Mouse (Mus musculus): Measurements from ENCODE around the gene Fam171a1. TPM values are rescaled to one million over a fixed set of nuclear protein-coding genes. Genes with fewer than 3 reads are reported as not detected.

Gene Fam171a1
- polyA plus RNA-seq, 1 experiment, result 13.5 TPM

GRCm38 (mm10) chr2:3101292-3101957 lies 12.6 kb upstream of the Fam171a1 start:
- H3K79me2 ChIP-seq (ENCODE audit: control insufficient read depth, insufficient read depth), result no peaks in the 10 kb centered on the region
- no peaks in the 10 kb centered on the region for H3K27me3 ChIP-seq (ENCODE audit: control insufficient read depth, insufficient read depth, insufficient read length)
- H3K36me3 ChIP-seq (ENCODE audit: control insufficient read depth, insufficient read depth), result no peaks in the 10 kb centered on the region
- no peak overlapping the region for H3ac ChIP-seq (ENCODE audit: control insufficient read depth, insufficient read length)
- H3K4me2 ChIP-seq (ENCODE audit: low read depth), result no peak overlapping the region
- TF ChIP-seq MYOD1 (IDR thresholded peaks at IDR 0.05; ENCODE audit: control insufficient read depth in 1 of 3, insufficient read length in 2 of 3, low read depth in 2 of 3) (no peak), MYOG (IDR thresholded peaks at IDR 0.05; ENCODE audit: control insufficient read depth in 1 of 3, insufficient read depth in 1 of 3, insufficient read length in 2 of 3, low read depth in 2 of 3) (no peak), POLR2AphosphoS2 (IDR thresholded peaks at IDR 0.05; ENCODE audit: insufficient read length, low read depth) (no peak), TCF3 (IDR thresholded peaks at IDR 0.05; ENCODE audit: insufficient read length, low read depth) (no peak), CEBPB (IDR thresholded peaks at IDR 0.05; ENCODE audit: insufficient read depth, poor library complexity, severe bottlenecking) (no peak), REST (IDR thresholded peaks at IDR 0.05; ENCODE audit: insufficient read depth, insufficient read length) (no peak), TCF12 (IDR thresholded peaks at IDR 0.05; ENCODE audit: insufficient read depth, poor library complexity, severe bottlenecking) (no peak), E2F4 (IDR thresholded peaks at IDR 0.05; ENCODE audit: insufficient read depth) (no peak), MAX (IDR thresholded peaks at IDR 0.05; ENCODE audit: low read depth) (no peak), USF1 (IDR thresholded peaks at IDR 0.05; ENCODE audit: low read depth) (no peak), POLR2A (IDR thresholded peaks at IDR 0.05; ENCODE audit: insufficient read length, low read depth) (no peak), SRF (IDR thresholded peaks at IDR 0.05; ENCODE audit: control insufficient read depth, insufficient read length, low read depth) (no peak)
- no peak overlapping the region for H3K4me3 ChIP-seq

GRCm38 (mm10) chr2:3102360-3102759 lies 11.7 kb upstream of the Fam171a1 start:
- Histone ChIP-seq H3K79me2 (ENCODE audit: control insufficient read depth, insufficient read depth) (no peaks in the 10 kb centered on the region), H3ac (ENCODE audit: control insufficient read depth, insufficient read length) (no peak overlapping the region), H3K36me3 (ENCODE audit: control insufficient read depth, insufficient read depth) (no peaks in the 10 kb centered on the region), H3K4me3 (no peak overlapping the region), H3K4me2 (ENCODE audit: low read depth) (no peak overlapping the region), H3K27me3 (ENCODE audit: control insufficient read depth, insufficient read depth, insufficient read length) (no peaks in the 10 kb centered on the region)
- TF ChIP-seq CEBPB (IDR thresholded peaks at IDR 0.05; ENCODE audit: insufficient read depth, poor library complexity, severe bottlenecking), result no peak

GRCm38 (mm10) chr2:3107471-3107870 lies 6.6 kb upstream of the Fam171a1 start:
- H3K4me3 ChIP-seq, result no peak overlapping the region
- no peaks in the 10 kb centered on the region for H3K27me3 ChIP-seq (ENCODE audit: control insufficient read depth, insufficient read depth, insufficient read length)
- no peak overlapping the region for H3ac ChIP-seq (ENCODE audit: control insufficient read depth, insufficient read length)
- no peak overlapping the region for H3K4me2 ChIP-seq (ENCODE audit: low read depth)
- TF ChIP-seq MYOG (IDR thresholded peaks at IDR 0.05; ENCODE audit: control insufficient read depth in 1 of 3, insufficient read depth in 1 of 3, insufficient read length in 2 of 3, low read depth in 2 of 3) (no peak), TCF12 (IDR thresholded peaks at IDR 0.05; ENCODE audit: insufficient read depth, poor library complexity, severe bottlenecking) (no peak), MAX (IDR thresholded peaks at IDR 0.05; ENCODE audit: low read depth) (no peak), SRF (IDR thresholded peaks at IDR 0.05; ENCODE audit: control insufficient read depth, insufficient read length, low read depth) (no peak), USF1 (IDR thresholded peaks at IDR 0.05; ENCODE audit: low read depth) (no peak), CEBPB (IDR thresholded peaks at IDR 0.05; ENCODE audit: insufficient read depth, poor library complexity, severe bottlenecking) (no peak), E2F4 (IDR thresholded peaks at IDR 0.05; ENCODE audit: insufficient read depth) (no peak), TCF3 (IDR thresholded peaks at IDR 0.05; ENCODE audit: insufficient read length, low read depth) (no peak), REST (IDR thresholded peaks at IDR 0.05; ENCODE audit: insufficient read depth, insufficient read length) (no peak), POLR2AphosphoS2 (IDR thresholded peaks at IDR 0.05; ENCODE audit: insufficient read length, low read depth) (no peak), POLR2A (IDR thresholded peaks at IDR 0.05; ENCODE audit: insufficient read length, low read depth) (no peak), MYOD1 (IDR thresholded peaks at IDR 0.05; ENCODE audit: control insufficient read depth in 1 of 3, insufficient read length in 2 of 3, low read depth in 2 of 3) (no peak)
- H3K36me3 ChIP-seq (ENCODE audit: control insufficient read depth, insufficient read depth), result no peaks in the 10 kb centered on the region
- no peaks in the 10 kb centered on the region for H3K79me2 ChIP-seq (ENCODE audit: control insufficient read depth, insufficient read depth)

DNA sequence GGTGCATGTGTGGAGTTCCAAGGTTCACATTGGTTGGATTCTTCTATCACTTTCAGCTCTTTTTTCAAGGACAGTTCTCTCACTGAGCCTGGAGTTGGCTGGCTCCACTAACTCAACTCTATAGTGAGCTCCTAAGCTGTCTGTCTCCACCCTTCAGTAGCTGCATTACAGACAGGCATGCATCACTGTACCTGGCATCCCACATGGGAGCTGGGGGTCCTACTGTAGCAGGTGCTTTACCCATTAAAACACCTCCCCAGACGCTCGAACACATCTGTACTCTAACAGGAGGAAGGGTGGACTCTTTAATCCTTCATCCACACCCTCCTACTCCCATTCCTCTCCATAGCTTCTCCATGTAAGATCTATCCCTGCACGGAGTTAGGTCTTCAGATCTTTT lies 5.6 kb upstream of the Fam171a1 start:
- no peak for TF ChIP-seq TCF12 (IDR thresholded peaks at IDR 0.05; ENCODE audit: insufficient read depth, poor library complexity, severe bottlenecking)
- no peak for TF ChIP-seq TCF3 (IDR thresholded peaks at IDR 0.05; ENCODE audit: insufficient read length, low read depth)
- TF ChIP-seq SRF (IDR thresholded peaks at IDR 0.05; ENCODE audit: control insufficient read depth, insufficient read length, low read depth), result no peak
- TF ChIP-seq MYOD1 (IDR thresholded peaks at IDR 0.05; ENCODE audit: control insufficient read depth in 1 of 3, insufficient read length in 2 of 3, low read depth in 2 of 3), result no peak
- no peak for TF ChIP-seq CEBPB (IDR thresholded peaks at IDR 0.05; ENCODE audit: insufficient read depth, poor library complexity, severe bottlenecking)
- TF ChIP-seq POLR2AphosphoS2 (IDR thresholded peaks at IDR 0.05; ENCODE audit: insufficient read length, low read depth), result no peak
- no peak for TF ChIP-seq USF1 (IDR thresholded peaks at IDR 0.05; ENCODE audit: low read depth)
- no peak for TF ChIP-seq MAX (IDR thresholded peaks at IDR 0.05; ENCODE audit: low read depth)
- no peak for TF ChIP-seq POLR2A (IDR thresholded peaks at IDR 0.05; ENCODE audit: insufficient read length, low read depth)
- no peak for TF ChIP-seq MYOG (IDR thresholded peaks at IDR 0.05; ENCODE audit: control insufficient read depth in 1 of 3, insufficient read depth in 1 of 3, insufficient read length in 2 of 3, low read depth in 2 of 3)
- H3K36me3 ChIP-seq (ENCODE audit: control insufficient read depth, insufficient read depth), result no peaks in the 10 kb centered on the region
- no peaks in the 10 kb centered on the region for H3K27me3 ChIP-seq (ENCODE audit: control insufficient read depth, insufficient read depth, insufficient read length)
- no peaks in the 10 kb centered on the region for H3K79me2 ChIP-seq (ENCODE audit: control insufficient read depth, insufficient read depth)
- no peak overlapping the region for H3ac ChIP-seq (ENCODE audit: control insufficient read depth, insufficient read length)
- H3K4me3 ChIP-seq, result no peak overlapping the region
- H3K4me2 ChIP-seq (ENCODE audit: low read depth), result no peak overlapping the region

DNA sequence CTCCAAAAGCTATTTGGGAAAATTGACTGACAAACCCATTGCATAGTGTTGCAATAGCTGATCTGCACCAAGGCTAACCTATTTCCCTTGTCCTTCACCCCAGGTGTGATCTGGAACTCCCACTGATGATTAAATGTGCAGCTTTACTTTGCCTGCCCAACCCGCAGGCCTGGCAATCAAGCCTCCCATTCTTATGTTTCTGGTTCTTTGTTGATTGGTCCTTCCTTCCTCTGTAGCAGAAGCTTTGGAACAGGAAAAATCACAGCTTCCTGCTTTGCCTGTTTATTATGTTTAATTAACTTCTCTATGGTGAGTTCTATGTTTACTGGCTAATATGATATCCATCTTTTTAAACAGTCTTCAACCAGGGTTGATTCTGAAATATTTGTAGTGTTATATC lies 5.2 kb upstream of the Fam171a1 start:
- TF ChIP-seq MYOD1 (IDR thresholded peaks at IDR 0.05; ENCODE audit: control insufficient read depth in 1 of 3, insufficient read length in 2 of 3, low read depth in 2 of 3) (no peak), MYOG (IDR thresholded peaks at IDR 0.05; ENCODE audit: control insufficient read depth in 1 of 3, insufficient read depth in 1 of 3, insufficient read length in 2 of 3, low read depth in 2 of 3) (no peak), TCF12 (IDR thresholded peaks at IDR 0.05; ENCODE audit: insufficient read depth, poor library complexity, severe bottlenecking) (no peak), USF1 (IDR thresholded peaks at IDR 0.05; ENCODE audit: low read depth) (no peak), E2F4 (IDR thresholded peaks at IDR 0.05; ENCODE audit: insufficient read depth) (no peak), POLR2A (IDR thresholded peaks at IDR 0.05; ENCODE audit: insufficient read length, low read depth) (no peak), CEBPB (IDR thresholded peaks at IDR 0.05; ENCODE audit: insufficient read depth, poor library complexity, severe bottlenecking) (no peak), TCF3 (IDR thresholded peaks at IDR 0.05; ENCODE audit: insufficient read length, low read depth) (no peak), SRF (IDR thresholded peaks at IDR 0.05; ENCODE audit: control insufficient read depth, insufficient read length, low read depth) (no peak), MAX (IDR thresholded peaks at IDR 0.05; ENCODE audit: low read depth) (no peak), POLR2AphosphoS2 (IDR thresholded peaks at IDR 0.05; ENCODE audit: insufficient read length, low read depth) (no peak), REST (IDR thresholded peaks at IDR 0.05; ENCODE audit: insufficient read depth, insufficient read length) (no peak)
- H3K27me3 ChIP-seq (ENCODE audit: control insufficient read depth, insufficient read depth, insufficient read length), result no peaks in the 10 kb centered on the region

More for the DNA sequence above, 5.2 kb upstream of the Fam171a1 start:
- no peak overlapping the region for H3ac ChIP-seq (ENCODE audit: control insufficient read depth, insufficient read length)
- no peak overlapping the region for H3K4me2 ChIP-seq (ENCODE audit: low read depth)
- H3K79me2 ChIP-seq (ENCODE audit: control insufficient read depth, insufficient read depth), result no peaks in the 10 kb centered on the region
- no peak overlapping the region for H3K4me3 ChIP-seq
- H3K36me3 ChIP-seq (ENCODE audit: control insufficient read depth, insufficient read depth), result no peaks in the 10 kb centered on the region

Measured in myocyte (in vitro differentiated cells).